Mouse (Mus musculus) brown adipose tissue, adult 24 weeks (tissue): ENCODE measurements around the gene 3110009E18Rik. TPM values are rescaled to one million over a fixed set of nuclear protein-coding genes. Genes with fewer than 3 reads are reported as not detected.

ENCODE experiments used
- H3K27ac ChIP-seq: fragments of 200-500 bp; replicated peaks from 2 replicates; pipeline ENCODE4 v1.5.1; 2012; ENCODE audit warnings: low read depth, mild to moderate bottlenecking, low read length
- H3K4me1 ChIP-seq: fragments of 200-500 bp; 2 replicates; pipeline ENCODE4 v1.6.1; 2012; ENCODE audit warnings: low read length, mixed read lengths; ENCODE audit not compliant: control insufficient read depth, insufficient read depth, insufficient read length
- H3K4me3 ChIP-seq: fragments of 200-500 bp; 2 replicates; pipeline ENCODE4 v1.5.1; 2012; ENCODE audit warnings: low read depth, mild to moderate bottlenecking, low read length, moderate library complexity; ENCODE audit not compliant: insufficient read depth
- polyA plus RNA-seq: library from polyadenylated mRNA; stranded (reverse); fragments of >200 nt; gene quantifications from 2 replicates; pipeline ENCODE4 v1.2.4, GENCODE M21; 2012; ENCODE audit not compliant: missing spikeins, insufficient read depth, insufficient read length

Gene 3110009E18Rik
- polyA plus RNA-seq, 1 experiment, result 3.3 TPM

- Histone ChIP-seq H3K27ac (peak overlapping the region; percentile 94), H3K4me3 (peak overlapping the region; percentile 85), H3K4me1 (peaks cover 9% of the 10 kb centered on the region)
Observed at GRCm38 (mm10) chr1:120119389-120119788, 1.6 kb upstream of the 3110009E18Rik start.

GRCm38 (mm10) chr1:120120141-120120968 lies 632 bp upstream of the 3110009E18Rik start:
- H3K4me1 ChIP-seq, result peaks cover 7% of the 10 kb centered on the region; the same call in 1 of the 2 replicates
- H3K4me3 ChIP-seq, result peak overlapping the region; percentile 85
- peak overlapping the region; percentile 94 for H3K27ac ChIP-seq

- peak overlapping the region; percentile 82 for H3K27ac ChIP-seq
- H3K4me1 ChIP-seq, result peaks cover 7% of the 10 kb centered on the region; the same call in 1 of the 2 replicates
- H3K4me3 ChIP-seq, result peak overlapping the region; percentile 76
Observed at GRCm38 (mm10) chr1:120121930-120122530, 1.0 kb downstream of the 3110009E18Rik start.

- Histone ChIP-seq H3K27ac (no peak overlapping the region), H3K4me3 (no peak overlapping the region), H3K4me1 (peaks cover 7% of the 10 kb centered on the region; the same call in 1 of the 2 replicates)
Observed at GRCm38 (mm10) chr1:120122634-120123383, 1.8 kb downstream of the 3110009E18Rik start.

- H3K27ac ChIP-seq, result no peak overlapping the region
- H3K4me1 ChIP-seq, result peaks cover 4% of the 10 kb centered on the region; the same call in 1 of the 2 replicates
- H3K4me3 ChIP-seq, result no peak overlapping the region
Observed at GRCm38 (mm10) chr1:120124839-120125238, 3.9 kb downstream of the 3110009E18Rik start.

GRCm38 (mm10) chr1:120125471-120125870 lies 4.5 kb downstream of the 3110009E18Rik start:
- no peak overlapping the region for H3K27ac ChIP-seq

GRCm38 (mm10) chr1:120126318-120126717 lies 5.3 kb downstream of the 3110009E18Rik start:
- no peak overlapping the region for H3K27ac ChIP-seq
- peaks cover 2% of the 10 kb centered on the region; the same call in 1 of the 2 replicates for H3K4me1 ChIP-seq
- no peak overlapping the region for H3K4me3 ChIP-seq

More at GRCm38 (mm10) chr1:120125471-120125870, 4.5 kb downstream of the 3110009E18Rik start:
- Histone ChIP-seq H3K4me3 (no peak overlapping the region), H3K4me1 (peaks cover 2% of the 10 kb centered on the region; the same call in 1 of the 2 replicates)

GRCm38 (mm10) chr1:120132376-120132775 lies 11.4 kb downstream of the 3110009E18Rik start:
- Histone ChIP-seq H3K4me1 (no peaks in the 10 kb centered on the region), H3K4me3 (no peak overlapping the region), H3K27ac (no peak overlapping the region)

GRCm38 (mm10) chr1:120135934-120136786 lies 15.2 kb downstream of the 3110009E18Rik start:
- Histone ChIP-seq H3K4me3 (no peak overlapping the region), H3K4me1 (no peaks in the 10 kb centered on the region), H3K27ac (no peak overlapping the region)

GRCm38 (mm10) chr1:120138923-120139540 lies 18.0 kb downstream of the 3110009E18Rik start:
- H3K4me3 ChIP-seq, result no peak overlapping the region
- H3K4me1 ChIP-seq, result no peaks in the 10 kb centered on the region
- H3K27ac ChIP-seq, result no peak overlapping the region

- no peak overlapping the region for H3K4me3 ChIP-seq
- no peaks in the 10 kb centered on the region for H3K4me1 ChIP-seq
- no peak overlapping the region for H3K27ac ChIP-seq
Observed at GRCm38 (mm10) chr1:120140144-120140693, 19.2 kb downstream of the 3110009E18Rik start.

- no peak overlapping the region for H3K4me3 ChIP-seq
- no peaks in the 10 kb centered on the region for H3K4me1 ChIP-seq
Observed at GRCm38 (mm10) chr1:120142551-120142950, 21.6 kb downstream of the 3110009E18Rik start.

GRCm38 (mm10) chr1:120145527-120146216 lies 24.7 kb downstream of the 3110009E18Rik start:
- no peak overlapping the region for H3K4me3 ChIP-seq
- H3K4me1 ChIP-seq, result no peaks in the 10 kb centered on the region
- no peak overlapping the region for H3K27ac ChIP-seq

More at GRCm38 (mm10) chr1:120142551-120142950, 21.6 kb downstream of the 3110009E18Rik start:
- no peak overlapping the region for H3K27ac ChIP-seq
